13 mouse cellular contexts compared by ENCODE assay signal in genomic region chr13:30041501-30042295, GRCm38 (mm10). TPM values are rescaled to one million over a fixed set of nuclear protein-coding genes. Genes with fewer than 3 reads are reported as not detected.
DNase-seq lines count a peak whose midpoint lies in the region; TF ChIP-seq lines count a peak whose summit lies in the region.
"Had no signal": no experiment of that assay in that cellular context is flagged by ENCODE, and none has a peak within 500 bp of the region (broad histone marks: within the 10 kb centered on the region; RNA-seq: fewer than 3 reads in every experiment).

No protein-coding gene starts in this region.

- no peak overlapping the region for H3ac ChIP-seq in myocyte (ENCODE audit: control insufficient read depth, insufficient read length)

- H3K79me2 ChIP-seq in myocyte (ENCODE audit: control insufficient read depth, insufficient read depth) = no peaks in the 10 kb centered on the region

- no peaks in the 10 kb centered on the region for H3K36me3 ChIP-seq in myocyte (ENCODE audit: control insufficient read depth, insufficient read depth)
- H3K36me3 ChIP-seq: midbrain, embryonic 13.5 days had no signal

- peak; percentile 29 for DNase-seq in adrenal gland, postnatal 10 days
- DNase-seq in adrenal gland, adult 8-10 months = no peak
- DNase-seq in layer of hippocampus, adult 9-11 months = peak; percentile 64
- no peak for DNase-seq in layer of hippocampus, adult 9-10 months (ENCODE audit: low spot score)
- DNase-seq in brain, embryonic 14.5 days (ENCODE audit: low read depth) = peak; percentile 25
- DNase-seq in urinary bladder, postnatal 10 days (ENCODE audit: low spot score) = no peak
- no peak for DNase-seq in gastrocnemius, adult 8-10 months (ENCODE audit: low spot score in 2 of 2)
- DNase-seq: heart, postnatal 14 days; kidney, postnatal 14 days; lung, postnatal 10 days; retina, postnatal 1 day had no signal

- H3K27me3 ChIP-seq in myocyte (ENCODE audit: control insufficient read depth, insufficient read depth, insufficient read length) = no peaks in the 10 kb centered on the region
- H3K27me3 ChIP-seq: midbrain, embryonic 13.5 days had no signal

- peak overlapping the region; percentile 57 for H3K4me2 ChIP-seq in myocyte (ENCODE audit: low read depth)
- H3K4me2 ChIP-seq: midbrain, embryonic 13.5 days had no signal

- no peak for TF ChIP-seq CTCF in brain, embryonic 14.5 days (IDR thresholded peaks at IDR 0.05; ENCODE audit: borderline replicate concordance, extremely low read depth, insufficient read depth, insufficient read length)

- H3K4me3 ChIP-seq in myocyte = no peak overlapping the region
- H3K4me3 ChIP-seq: midbrain, embryonic 13.5 days had no signal

- no peak for TF ChIP-seq POLR2A in brain, embryonic 14.5 days (IDR thresholded peaks at IDR 0.05; ENCODE audit: borderline replicate concordance, extremely low read depth, insufficient read depth, insufficient read length, poor library complexity, severe bottlenecking)
- no peak for TF ChIP-seq POLR2A in myocyte (IDR thresholded peaks at IDR 0.05; ENCODE audit: insufficient read length, low read depth)

TF ChIP-seq in myocyte, 11 proteins besides CTCF, POLR2A, EP300 and RAD21:
- TF ChIP-seq MYOG (IDR thresholded peaks at IDR 0.05; ENCODE audit: control insufficient read depth in 1 of 3, insufficient read depth in 1 of 3, insufficient read length in 2 of 3, low read depth in 2 of 3) (peak in 1 of 3 experiments; percentile 80), MYOD1 (IDR thresholded peaks at IDR 0.05; ENCODE audit: control insufficient read depth in 1 of 3, insufficient read length in 2 of 3, low read depth in 2 of 3) (peak; percentile 76 to 86 (median 81)), POLR2AphosphoS2 (IDR thresholded peaks at IDR 0.05; ENCODE audit: insufficient read length, low read depth) (no peak), TCF12 (IDR thresholded peaks at IDR 0.05; ENCODE audit: insufficient read depth, poor library complexity, severe bottlenecking) (peak; percentile 12)
TF ChIP-seq in myocyte: peak in this region for 3.

RNA-seq across cellular contexts. Expression of gene E2f3, which starts 55.8 kb away (rescaled TPM):
- total RNA-seq in adrenal gland, postnatal 10 days (2021) = 10 to 100 TPM; 12.4 to 14.4 TPM
- total RNA-seq in adrenal gland, adult 8-10 months (2022) = 10 to 100 TPM in 3 of 4 experiments, 1 to 10 TPM in 1; 9.4 to 10.8 (median 10.4) TPM
- polyA plus RNA-seq in brain, embryonic 14.5 days (2012; rRNA removed) = 14.0 and 16.6 TPM in 2 replicates
- 5.6 TPM for polyA plus RNA-seq in myocyte (2012; fragmentation: generic; extraction: Trizol)
- 10 to 100 TPM; 11.1 to 16.3 (median 12.9) TPM for total RNA-seq in gastrocnemius, adult 8-10 months (2022)

Comparison
In these comparisons a context has a peak if more than half of its experiments do, and no peak if none do; other contexts are left out.
1. DNase-seq: peak in adrenal gland, postnatal 10 days (single experiment), layer of hippocampus, adult 9-11 months (single experiment) and brain, embryonic 14.5 days (single experiment); none in adrenal gland, adult 8-10 months (single experiment), layer of hippocampus, adult 9-10 months (single experiment), urinary bladder, postnatal 10 days (single experiment) and gastrocnemius, adult 8-10 months (0 of 2).